Mouse (Mus musculus) small intestine, adult 10 weeks (tissue): ENCODE measurements around the gene Ikzf2. TPM values are rescaled to one million over a fixed set of nuclear protein-coding genes. Genes with fewer than 3 reads are reported as not detected.

Experiments
- polyA plus RNA-seq: library from polyadenylated mRNA; stranded (reverse); fragments of 350-450 nt; fragmentation: Illumina TruSeq; extraction: RNeasy Lipid Tissue Mini Kit (QIAGEN cat#74804); gene quantifications from one replicate; pipeline ENCODE4 v1.2.3, GENCODE M21; 2014; ENCODE audit warnings: low replicate concordance

Gene Ikzf2
- 2.7 TPM for polyA plus RNA-seq

DNA sequence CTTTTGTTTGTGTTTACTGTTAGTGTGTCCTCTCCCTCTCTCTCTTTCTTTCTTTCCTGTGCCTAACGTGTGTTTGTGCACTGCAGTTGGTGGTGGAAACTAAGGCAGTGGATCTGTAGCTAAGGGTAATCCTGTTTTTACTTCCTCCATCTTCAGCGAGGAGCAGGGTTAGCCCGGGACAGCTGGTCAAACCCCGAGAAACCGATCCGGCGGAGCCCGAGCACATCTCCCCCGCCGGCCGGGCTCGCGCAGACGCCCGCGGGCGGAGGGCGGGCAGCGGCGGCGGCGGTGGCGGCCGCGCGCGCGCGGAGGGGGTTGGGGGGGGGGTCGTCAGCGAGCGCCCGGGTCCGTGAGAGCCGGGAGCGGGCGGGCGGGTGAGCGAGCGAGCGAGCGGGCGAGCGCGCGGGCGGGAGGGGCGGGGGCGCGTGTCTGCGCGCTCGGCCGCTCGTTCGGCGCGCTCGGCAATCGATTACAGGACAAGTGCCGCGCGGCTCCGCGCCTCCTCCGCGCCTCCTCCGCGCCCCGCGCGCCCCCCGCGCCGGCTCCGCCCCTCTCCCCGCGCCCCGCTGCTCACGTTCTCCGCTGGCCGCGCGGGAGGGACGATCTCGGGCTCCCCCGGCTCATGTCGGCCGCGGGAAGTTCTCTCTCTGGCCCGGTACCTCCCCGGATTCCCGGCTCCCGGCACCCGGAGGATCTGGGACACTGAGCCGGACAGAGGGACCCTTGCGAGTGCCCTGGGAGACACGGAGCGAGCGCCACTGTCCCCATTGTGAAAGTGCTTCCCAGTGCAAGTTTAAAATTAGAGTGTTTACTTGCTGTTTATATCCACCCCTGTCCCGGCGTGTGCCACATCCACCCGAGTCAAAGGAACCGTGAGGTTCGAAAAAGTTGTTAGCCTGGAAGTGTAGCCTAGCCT lies at the start of gene Ikzf2:
TSS of gene Ikzf2 (minus strand) at position 170 of the 916 bp plus-strand sequence.

Other genes starting within 250 kb of the Ikzf2 start
- gene Spag16, start 139.7 kb upstream of the Ikzf2 start, polyA plus RNA-seq: not detected